Mouse (Mus musculus) bone marrow, adult 2 months (tissue): ENCODE data around the gene Trim41.

ENCODE experiments used
- CTCF ChIP-seq: fragments of 200-500 bp; IDR thresholded peaks from 2 replicates; pipeline ENCODE4 v1.5.1; 2011; ENCODE audit warnings: low read length, control low read depth; ENCODE audit not compliant: control insufficient read depth, insufficient read depth
- POLR2A ChIP-seq: fragments of 200-500 bp; IDR thresholded peaks from 2 replicates; pipeline ENCODE4 v1.6.1; 2011; ENCODE audit warnings: low read depth, mild to moderate bottlenecking, control low read depth, low read length, borderline replicate concordance; ENCODE audit not compliant: control insufficient read depth

DNA sequence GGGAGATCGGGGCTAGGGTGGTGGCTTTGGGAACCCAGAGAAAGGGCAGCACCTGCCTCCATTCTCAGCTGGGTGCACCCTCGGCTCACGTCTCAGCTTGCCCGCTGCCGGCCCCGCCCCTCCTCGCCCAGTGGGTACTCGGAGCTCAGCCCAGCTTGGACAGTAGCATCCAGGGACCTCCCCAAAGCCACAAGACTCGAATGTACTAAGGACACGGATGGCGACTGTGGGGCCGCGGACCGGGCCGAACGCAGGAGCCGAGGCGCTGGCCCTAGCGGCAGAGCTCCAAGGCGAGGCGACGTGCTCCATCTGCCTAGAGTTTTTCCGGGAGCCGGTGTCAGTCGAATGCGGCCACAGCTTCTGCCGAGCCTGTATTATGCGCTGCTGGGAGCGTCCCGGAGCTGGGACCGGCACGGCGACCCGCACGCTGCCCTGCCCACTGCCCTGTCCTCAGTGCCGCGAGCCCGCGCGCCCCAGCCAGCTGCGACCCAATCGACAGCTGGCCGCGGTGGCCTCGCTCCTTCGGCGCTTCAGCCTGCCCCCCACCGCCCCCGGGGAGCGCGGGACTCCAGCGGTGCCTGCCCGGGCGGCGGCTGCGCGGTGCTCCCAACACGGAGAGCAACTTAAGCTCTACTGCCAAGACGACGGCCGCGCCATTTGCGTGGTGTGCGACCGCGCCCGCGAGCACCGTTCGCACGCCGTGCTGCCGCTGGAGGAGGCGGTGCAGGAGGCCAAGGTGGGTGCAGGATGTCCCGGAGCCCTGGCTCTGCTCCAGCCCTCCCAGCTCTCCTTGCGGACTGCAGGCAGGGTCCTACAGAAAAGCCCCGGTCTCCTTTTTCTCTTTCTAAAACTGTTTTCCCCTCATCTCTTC is 20.4 kb upstream of the Trim41 start:
- no peak for TF ChIP-seq CTCF
- TF ChIP-seq POLR2A: no peak
